In the genomic region with DNA sequence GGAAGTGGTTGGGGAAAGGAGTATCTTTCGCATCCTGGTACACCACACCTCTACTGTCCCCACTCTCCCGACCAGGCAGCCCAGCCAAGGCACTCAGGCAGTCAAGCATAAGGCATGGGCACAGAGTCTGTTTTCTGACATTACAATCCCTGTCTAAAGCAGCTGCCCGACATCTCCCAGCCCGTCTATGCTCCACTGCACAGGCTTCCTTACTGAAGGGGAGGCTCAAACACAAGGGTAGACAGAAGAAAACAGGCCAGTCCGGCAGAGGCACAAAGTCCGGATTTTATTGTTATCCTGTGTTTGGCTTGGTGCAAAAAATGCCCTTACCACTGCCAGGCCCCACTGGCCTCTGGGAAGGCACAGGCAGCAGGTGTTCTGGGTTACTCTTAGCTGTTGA, we compare ENCODE assay signal across 14 mouse cellular contexts. TPM values are rescaled to one million over a fixed set of nuclear protein-coding genes. Genes with fewer than 3 reads are reported as not detected.
"Had no signal": no experiment of that assay in that cellular context is flagged by ENCODE, and none has a peak within 500 bp of the region (broad histone marks: within the 10 kb centered on the region; RNA-seq: fewer than 3 reads in every experiment).

No protein-coding gene starts in this region.

- H3K9ac ChIP-seq: limb, embryonic 13.5 days; liver, embryonic 14.5 days had no signal

- ATAC-seq: midbrain, embryonic 16.5 days had no signal

- H3K4me2 ChIP-seq: limb, embryonic 13.5 days had no signal

- H3K4me3 ChIP-seq: layer of hippocampus, adult 2 months; limb, embryonic 13.5 days; midbrain, embryonic 10.5 days had no signal

- DNase-seq: left cerebral cortex, postnatal 4 days; lung, adult 18-20 months; lung, postnatal 36 days; right cerebral cortex, postnatal 14 days; thymus, postnatal 36 days had no signal

- H3K9me3 ChIP-seq: limb, embryonic 13.5 days; midbrain, embryonic 10.5 days had no signal

- H3K27ac ChIP-seq: layer of hippocampus, adult 2 months; limb, embryonic 13.5 days; liver, embryonic 14.5 days; midbrain, embryonic 10.5 days had no signal

RNA-seq across cellular contexts. Expression of a gene that starts 13.3 kb away (rescaled TPM):
- polyA plus RNA-seq: limb, embryonic 13.5 days; liver, adult 2 months; liver, embryonic 14.5 days; lung, embryonic 16.5 days; stomach, embryonic 16.5 days; thymus, postnatal 0 days had no signal

RNA-seq across cellular contexts. Expression of a gene that starts 14.2 kb away (rescaled TPM):
- polyA plus RNA-seq: liver, adult 2 months had no signal
